Mouse (Mus musculus): ENCODE measurements around the gene Mettl11b.
A peak's percentile ranks its signal among the peaks of the same experiment; 100 is the strongest.
"Not testable (repeated sequence)": the region's sequence is repeated elsewhere in the genome, so short reads cannot be mapped to it uniquely, and the experiment has no call there.

Mettl11b gene

DNA sequence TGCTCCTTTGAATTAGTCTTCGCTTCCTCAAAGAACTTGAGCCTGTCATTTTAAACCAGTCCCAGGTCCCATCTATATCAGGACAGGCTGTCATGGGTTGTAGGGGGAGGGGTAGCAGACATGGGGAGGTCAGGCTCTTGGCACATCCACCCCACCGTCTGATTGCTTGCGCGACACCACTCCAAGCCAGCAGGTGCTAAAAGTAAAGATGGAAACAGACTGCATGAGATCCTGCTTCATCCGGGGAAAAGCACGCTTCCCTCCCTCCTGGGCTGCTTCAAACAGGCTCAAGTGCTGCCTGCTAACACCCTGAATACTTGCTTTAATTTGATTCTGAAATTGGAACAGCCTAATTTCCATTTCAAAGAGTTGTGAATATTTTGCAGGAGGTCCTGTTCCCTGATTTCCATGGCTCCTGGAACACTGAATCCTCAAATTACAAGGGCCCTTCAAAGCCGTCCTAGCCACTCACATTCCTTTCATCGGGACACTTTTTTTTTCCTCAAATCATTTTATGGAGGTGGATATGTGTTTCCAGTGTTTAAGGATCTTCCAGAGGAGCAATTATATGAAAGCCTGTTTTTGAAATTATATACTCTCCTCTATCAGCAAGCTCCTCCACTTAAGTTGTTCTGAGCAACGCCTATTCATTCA lies at the start of gene Mettl11b:
TSS of gene Mettl11b (minus strand) at position 127 of the 654 bp plus-strand sequence.
- DNase-seq (ENCODE audit: low spot score): peak; percentile 10

GRCm38 (mm10) chr1:163757462-163758207 lies 32.6 kb upstream of the Mettl11b start:
- no peak for DNase-seq (ENCODE audit: low spot score)

GRCm38 (mm10) chr1:163751360-163751992 lies 26.4 kb upstream of the Mettl11b start:
- no peak for DNase-seq (ENCODE audit: low spot score)

GRCm38 (mm10) chr1:163737239-163737533 lies 12.2 kb upstream of the Mettl11b start:
- no peak for DNase-seq (ENCODE audit: low spot score)

- no peak for DNase-seq (ENCODE audit: low spot score)
Observed at GRCm38 (mm10) chr1:163736441-163737238, 11.6 kb upstream of the Mettl11b start.

DNA sequence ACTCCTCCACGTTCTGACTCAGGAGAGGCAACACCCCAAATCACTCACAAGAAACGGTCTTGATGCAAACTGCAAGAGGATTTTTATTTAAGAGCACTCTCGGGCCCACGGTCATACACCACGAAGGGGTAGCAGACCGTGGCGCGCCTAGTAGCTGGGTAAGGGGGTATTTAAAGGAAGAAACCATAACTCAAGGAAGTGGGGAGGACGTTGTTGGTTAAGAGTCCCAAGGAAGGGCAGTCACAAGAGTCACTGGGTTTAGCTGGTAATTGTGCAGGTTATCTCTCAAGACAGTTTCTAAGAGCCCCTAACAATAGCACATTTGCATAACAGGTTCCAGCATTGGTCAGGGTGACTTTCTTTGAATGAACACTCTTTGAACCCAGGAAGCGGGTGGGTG lies 6.1 kb upstream of the Mettl11b start:
- DNase-seq (ENCODE audit: low spot score): not testable (repeated sequence)

GRCm38 (mm10) chr1:163723913-163724312 lies 1.1 kb downstream of the Mettl11b start:
- no peak for DNase-seq (ENCODE audit: low spot score)

DNA sequence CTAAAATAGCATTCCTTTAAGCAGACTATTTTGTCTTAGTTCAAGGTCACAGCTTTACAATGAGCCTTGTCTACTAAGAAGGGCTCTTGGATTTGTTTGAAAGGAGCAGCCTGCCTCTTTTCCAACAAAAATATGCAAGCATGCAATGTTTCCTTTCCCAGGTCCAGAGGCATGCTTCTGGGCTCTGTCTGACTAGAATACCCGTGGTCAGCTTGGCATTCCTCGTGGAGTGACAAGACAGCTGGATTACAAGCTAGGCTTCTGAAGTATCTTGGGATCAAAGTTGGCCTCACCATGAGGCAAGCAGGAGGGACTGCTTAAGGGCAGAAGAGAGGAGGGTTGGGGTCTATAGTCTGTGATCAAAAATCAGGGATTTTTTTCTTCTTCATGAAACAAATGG lies 16.4 kb downstream of the Mettl11b start:
- peak; percentile 22 for DNase-seq (ENCODE audit: low spot score)

GRCm38 (mm10) chr1:163700571-163700970 lies 24.5 kb downstream of the Mettl11b start:
- no peak for DNase-seq (ENCODE audit: low spot score)

GRCm38 (mm10) chr1:163699702-163700101 lies 25.3 kb downstream of the Mettl11b start:
- DNase-seq (ENCODE audit: low spot score): no peak

GRCm38 (mm10) chr1:163691860-163692259 lies 33.2 kb downstream of the Mettl11b start:
- DNase-seq (ENCODE audit: low spot score): no peak

DNA sequence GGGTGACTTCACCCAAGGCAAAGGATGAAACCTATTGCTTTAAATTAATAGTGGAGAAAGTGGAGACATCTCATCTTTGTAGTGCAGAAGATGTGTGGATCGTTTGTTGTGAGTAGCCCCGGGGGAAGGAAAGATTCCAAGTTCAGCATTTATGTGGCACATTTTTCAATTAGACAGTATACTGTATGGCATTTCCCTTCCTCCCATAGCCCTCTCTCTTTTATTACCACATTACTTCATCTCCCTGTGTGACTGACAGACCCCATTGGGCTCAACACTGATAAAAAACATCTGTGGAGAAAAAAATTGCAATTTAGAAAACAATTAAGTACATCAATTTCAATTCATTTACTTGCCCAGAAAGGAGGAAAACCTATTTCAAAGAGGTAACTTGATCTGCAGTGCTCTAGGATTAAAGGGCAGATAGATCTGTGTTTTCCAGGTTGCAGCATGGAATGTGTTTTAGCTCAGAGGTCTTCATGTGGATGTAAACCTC lies 42.0 kb downstream of the Mettl11b start:
- peak; percentile 22 for DNase-seq (ENCODE audit: low spot score)

DNA sequence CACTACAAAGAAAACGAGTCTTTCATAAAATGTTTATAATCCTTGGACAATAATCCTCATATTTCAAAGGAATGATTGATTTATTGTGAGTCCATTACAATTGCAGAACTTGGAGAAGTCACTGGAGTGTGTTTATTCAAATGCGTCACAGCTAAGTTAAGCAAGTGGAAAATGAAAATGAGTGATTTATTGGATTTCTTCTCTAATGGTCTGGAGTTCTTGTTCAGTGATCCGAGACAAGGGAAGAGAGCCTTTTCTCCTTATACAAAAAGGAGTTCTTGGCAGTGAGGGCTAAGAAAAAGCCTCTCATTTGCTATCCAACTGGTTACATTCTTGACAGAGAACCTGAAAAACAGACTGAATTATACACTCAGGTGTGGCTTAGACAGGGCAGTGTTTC lies 42.9 kb downstream of the Mettl11b start:
- DNase-seq (ENCODE audit: low spot score): no peak

DNA sequence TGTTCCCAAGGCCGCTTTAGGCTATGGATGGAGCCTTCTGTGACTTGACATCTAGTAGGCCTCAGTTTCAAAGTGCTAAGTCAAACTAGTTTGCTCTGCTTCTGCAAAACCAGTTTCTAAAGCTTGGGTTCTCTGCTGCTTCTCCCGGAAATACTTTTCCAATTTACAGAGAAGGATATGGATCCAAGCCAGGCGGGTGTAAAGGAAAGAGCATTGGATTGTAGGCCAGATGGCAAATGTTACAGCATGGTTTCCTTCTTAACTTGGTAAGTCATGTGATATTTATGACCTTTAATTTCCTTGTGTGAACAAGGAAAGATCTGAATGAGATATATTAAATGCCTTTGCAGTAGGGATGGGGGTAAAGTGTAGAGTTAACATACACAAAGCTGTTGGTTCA lies 52.2 kb downstream of the Mettl11b start:
- no peak for DNase-seq (ENCODE audit: low spot score)

GRCm38 (mm10) chr1:163671326-163671725 lies 53.7 kb downstream of the Mettl11b start:
- no peak for DNase-seq (ENCODE audit: low spot score)

DNA sequence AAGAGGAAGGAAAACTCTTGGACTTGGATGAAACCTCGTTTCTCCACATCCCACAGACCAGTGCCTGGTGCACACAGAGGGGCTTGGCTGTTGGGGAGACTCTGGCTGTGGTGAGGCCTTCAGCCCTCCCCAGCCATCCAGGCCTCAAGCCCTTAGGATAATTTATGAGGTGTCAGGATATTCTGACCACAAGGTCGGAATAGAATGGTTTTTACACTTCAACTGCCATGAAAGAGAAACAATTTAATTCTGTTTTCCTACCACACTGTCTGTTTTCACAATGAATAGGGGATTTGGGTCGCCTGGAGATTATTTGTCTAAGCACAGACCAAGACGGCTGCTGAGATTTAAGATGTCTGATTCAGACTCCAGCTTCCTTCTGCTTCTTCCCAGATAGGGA lies 54.3 kb downstream of the Mettl11b start:
- peak; percentile 54 for DNase-seq (ENCODE audit: low spot score)

DNA sequence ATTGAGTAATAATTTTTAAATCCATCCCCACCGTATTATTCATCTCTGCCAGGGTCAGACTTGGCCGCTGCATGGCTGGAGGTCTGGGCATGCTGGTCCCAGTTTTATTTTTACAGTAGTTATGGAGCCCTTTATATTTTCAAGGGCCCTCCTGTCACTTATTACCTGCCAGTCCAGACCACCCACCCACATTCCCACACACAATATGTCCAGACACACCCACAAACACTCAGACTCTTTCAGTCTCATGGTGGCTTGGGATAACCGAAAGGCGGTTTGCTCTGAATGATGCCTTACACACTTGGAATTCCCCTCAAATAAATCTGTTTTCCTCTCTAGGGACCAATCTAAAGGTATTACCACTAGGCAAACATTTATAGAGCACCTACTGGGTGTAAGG lies 55.1 kb downstream of the Mettl11b start:
- no peak for DNase-seq (ENCODE audit: low spot score)

- DNase-seq (ENCODE audit: low spot score): no peak
Observed at GRCm38 (mm10) chr1:163662416-163662815, 62.6 kb downstream of the Mettl11b start.

DNA sequence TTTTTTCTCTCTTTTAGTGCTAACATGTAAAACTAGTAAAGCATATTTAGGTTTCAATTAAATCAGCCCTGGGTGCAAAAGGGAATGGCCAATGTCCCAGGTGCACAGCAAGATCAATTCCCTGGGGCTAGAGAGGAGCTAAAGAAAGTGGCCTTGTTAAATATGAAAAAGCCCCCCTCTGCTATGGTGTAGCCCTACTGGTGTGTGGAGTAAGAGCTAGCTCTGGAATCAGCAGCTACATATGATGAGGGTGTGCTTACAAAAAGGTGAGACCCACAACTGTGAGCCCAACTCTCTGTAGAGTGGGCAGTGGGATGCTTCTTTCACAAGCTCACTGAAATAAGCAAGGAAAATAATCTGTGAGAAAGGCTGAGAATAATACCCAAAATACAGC lies 66.5 kb downstream of the Mettl11b start:
- no peak for DNase-seq (ENCODE audit: low spot score)

- no peak for DNase-seq (ENCODE audit: low spot score)
Observed at GRCm38 (mm10) chr1:163657766-163658534, 67.1 kb downstream of the Mettl11b start.

GRCm38 (mm10) chr1:163657056-163657455 lies 68.0 kb downstream of the Mettl11b start:
- DNase-seq (ENCODE audit: low spot score): no peak

DNA sequence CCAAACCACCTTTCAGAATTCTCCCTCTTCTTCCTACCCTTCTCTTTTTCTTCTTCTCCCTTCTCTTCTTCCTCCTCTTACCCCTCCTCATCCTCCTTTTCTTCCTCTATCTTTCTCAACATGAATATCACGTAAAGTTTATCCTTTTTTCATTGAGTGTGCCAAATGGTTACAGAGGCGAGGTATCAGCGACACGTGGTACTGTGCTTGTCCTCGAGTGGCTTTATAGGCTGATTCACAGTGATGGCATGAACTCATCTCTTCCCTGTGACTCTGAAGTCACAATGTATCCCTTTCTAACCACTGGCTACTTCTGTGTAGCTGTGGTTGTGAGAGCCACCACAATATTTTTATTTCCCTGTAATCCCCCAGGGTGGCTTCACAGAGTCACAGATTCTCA lies 68.6 kb downstream of the Mettl11b start:
- DNase-seq (ENCODE audit: low spot score): no peak
